Mouse (Mus musculus) ES-E14 (cell line): Measurements from ENCODE around the gene Serpinb6a.

ENCODE experiments used
- MAFK ChIP-seq: IDR thresholded peaks from 2 replicates; pipeline ENCODE4 v1.6.1; 2014; ENCODE audit warnings: mild to moderate bottlenecking, low read depth, low read length, inconsistent platforms; ENCODE audit not compliant: insufficient read depth
- ZNF384 ChIP-seq: IDR thresholded peaks from 2 replicates; pipeline ENCODE4 v1.6.1; 2012; ENCODE audit warnings: low read depth, low read length, inconsistent platforms

DNA sequence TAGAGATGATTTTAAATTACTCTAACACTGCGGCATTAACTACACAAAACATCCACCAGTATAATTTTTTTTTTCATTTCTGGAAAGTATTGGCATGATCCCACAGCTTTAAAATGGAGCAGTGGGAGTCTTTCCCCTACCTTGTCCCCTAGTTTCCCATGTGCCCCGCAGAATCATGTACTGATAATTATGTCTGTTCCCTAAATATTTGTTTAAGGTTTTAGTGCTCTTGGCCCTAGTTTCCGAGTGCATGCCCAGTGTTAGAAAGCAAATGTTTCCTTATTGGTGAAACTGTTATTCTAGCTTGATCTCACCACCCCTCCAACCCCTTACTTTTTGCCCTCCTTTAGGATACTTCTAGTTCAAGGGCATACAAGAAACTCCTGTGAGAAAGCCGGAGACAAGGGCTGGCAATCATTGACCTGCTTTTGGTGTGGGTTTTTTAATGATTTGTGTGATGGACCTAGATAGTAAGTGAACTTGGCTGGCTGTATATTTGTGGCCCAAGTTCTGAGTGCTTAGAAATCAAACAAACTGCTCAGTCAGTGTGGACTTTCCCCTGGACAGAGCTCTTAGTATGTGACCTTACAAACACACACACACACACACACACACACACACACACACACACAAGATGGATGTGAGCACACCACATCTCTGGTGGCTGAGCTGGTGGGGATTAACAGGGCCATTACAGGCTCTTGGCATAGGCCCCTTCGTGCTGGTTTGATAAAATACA, 43.1 kb upstream of the Serpinb6a start:
- TF ChIP-seq MAFK (no peak), ZNF384 (no peak)
